Mouse (Mus musculus) olfactory bulb, adult 2 months (tissue): ENCODE measurements around the gene Cabin1.

Experiments
- CTCF ChIP-seq: fragments of 200-500 bp; IDR thresholded peaks from 2 replicates; pipeline ENCODE4 v1.5.1; 2012; ENCODE audit warnings: low read depth, mild to moderate bottlenecking, low read length, moderate library complexity; ENCODE audit not compliant: insufficient read depth
- POLR2A ChIP-seq: fragments of 200-500 bp; IDR thresholded peaks from 2 replicates; pipeline ENCODE4 v1.6.1; 2012; ENCODE audit warnings: mild to moderate bottlenecking, low read depth, low read length, moderate library complexity; ENCODE audit not compliant: insufficient read depth

DNA sequence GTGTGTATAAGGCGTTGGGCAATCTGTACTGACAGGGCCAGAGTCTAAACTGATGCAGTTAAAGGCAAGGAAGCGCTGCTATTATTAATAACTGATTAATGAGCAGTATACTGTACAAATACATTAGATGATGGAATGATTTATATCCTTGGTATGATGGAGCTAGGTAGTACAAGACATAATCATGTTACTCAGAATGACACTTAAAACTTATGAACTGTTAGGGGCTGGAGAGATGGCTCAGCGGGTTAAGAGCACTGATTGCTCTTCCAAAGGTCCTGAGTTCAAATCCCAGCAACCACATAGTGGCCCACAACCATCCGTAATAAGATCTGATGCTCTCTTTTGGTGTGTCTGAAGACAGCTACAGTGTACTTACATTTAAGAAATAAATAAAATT lies 156.9 kb downstream of the Cabin1 start:
- TF ChIP-seq CTCF (no peak), POLR2A (no peak)
